Mouse (Mus musculus) lung, postnatal 4 days (tissue): ENCODE measurements around the gene Tmem182.

Source experiments
- DNase-seq, 2 experiments: peaks; one replicate each; pipeline ENCODE4 v3.0.0; 2021

The Tmem182 gene

DNA sequence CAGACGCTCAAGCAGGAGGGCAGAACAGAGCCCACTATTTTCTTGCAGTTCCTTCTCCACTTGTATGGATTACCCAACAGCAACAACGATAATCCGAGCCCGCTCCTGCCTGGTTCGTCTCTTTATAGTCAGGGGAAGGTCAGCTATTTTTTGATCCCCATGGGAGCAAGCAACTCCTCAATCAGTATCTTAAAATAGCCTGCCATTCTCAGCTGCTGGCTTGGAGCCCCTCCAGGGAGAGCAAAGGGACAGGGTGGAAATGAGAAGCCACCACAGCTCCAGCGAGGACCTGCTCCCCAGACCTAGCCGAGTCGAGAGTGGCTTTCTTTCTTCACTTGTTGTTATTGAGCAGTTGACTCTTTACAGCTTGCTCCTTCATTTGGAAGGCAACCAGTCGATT is at the start of gene Tmem182:
Gene Tmem182, plus strand, starts transcription at position 251 of the 400 bp plus-strand sequence.
- no peak for DNase-seq

DNA sequence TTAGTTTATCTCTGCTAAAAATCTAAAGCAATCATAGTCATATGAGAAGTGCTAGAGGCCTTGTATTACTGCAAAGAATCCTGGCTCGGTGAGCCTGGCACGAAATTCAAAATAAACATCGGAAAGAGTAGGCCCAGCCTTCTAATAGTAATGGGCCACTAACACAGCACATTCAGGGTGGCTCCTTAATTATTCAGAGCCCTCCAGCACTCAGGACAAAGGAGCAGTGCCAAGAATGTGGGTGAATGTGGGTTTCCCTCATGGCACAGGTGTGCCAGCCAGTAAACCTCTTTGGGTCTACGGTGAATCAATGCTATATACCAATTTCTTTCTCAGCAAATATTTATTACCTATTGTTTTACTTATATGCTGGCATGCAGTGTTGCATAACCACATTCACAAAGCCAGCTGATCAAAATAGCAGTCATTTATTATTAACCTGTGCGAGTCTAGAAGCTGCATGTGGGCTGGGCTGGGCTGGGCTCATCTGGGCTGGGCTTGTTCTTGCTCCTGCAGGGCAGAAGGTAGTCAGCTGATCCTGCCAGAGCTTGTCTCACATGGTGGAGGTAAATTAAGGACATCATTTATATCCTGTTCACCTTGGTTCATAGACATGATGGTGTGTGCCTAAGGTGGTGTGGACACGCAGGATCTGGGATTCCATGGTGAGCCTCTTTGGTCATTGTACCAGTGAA is 45.5 kb upstream of the Tmem182 start:
- DNase-seq, result no peak

DNA sequence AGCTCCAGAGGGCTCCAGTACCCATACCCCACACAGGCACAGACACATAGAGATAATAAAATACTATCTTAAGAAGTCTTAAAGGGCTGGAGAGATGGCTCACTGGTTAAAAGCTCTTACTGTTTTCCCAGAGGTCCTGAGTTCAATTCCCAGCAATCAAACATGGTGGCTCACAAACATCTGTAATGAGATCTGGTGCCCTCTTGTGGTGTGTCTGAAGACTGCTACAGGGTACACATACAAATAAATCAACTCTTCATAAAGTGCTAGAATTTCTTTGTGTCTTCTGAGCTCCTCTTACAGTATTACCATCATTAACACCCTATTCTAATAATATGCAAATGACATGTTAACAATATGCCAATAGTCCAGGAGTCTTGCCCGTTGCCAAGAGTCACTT is 41.4 kb upstream of the Tmem182 start:
- DNase-seq, result no peak

GRCm38 (mm10) chr1:40764701-40765275 is 40.6 kb upstream of the Tmem182 start:
- no peak for DNase-seq

GRCm38 (mm10) chr1:40765521-40765920 is 39.9 kb upstream of the Tmem182 start:
- no peak for DNase-seq

DNA sequence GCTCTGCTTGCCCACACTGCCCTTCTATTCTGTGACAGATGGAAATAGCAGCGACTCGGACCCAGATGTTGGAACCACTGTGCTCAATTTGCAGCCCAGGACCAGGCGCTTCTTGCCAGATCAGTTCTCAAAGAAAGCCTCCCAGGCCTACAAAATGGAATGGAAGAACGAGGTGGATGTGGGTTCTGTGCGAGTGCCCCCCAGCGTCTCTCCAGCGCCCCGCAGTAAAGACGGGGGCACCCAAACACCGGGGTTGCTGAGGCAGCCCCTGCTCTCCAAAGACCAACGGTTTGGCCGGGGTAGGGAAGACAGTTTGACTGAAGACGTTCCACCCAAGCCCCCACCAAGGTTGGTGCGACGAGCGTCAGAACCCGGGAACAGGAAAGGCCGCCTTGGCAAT is 37.8 kb upstream of the Tmem182 start:
- no peak for DNase-seq

DNA sequence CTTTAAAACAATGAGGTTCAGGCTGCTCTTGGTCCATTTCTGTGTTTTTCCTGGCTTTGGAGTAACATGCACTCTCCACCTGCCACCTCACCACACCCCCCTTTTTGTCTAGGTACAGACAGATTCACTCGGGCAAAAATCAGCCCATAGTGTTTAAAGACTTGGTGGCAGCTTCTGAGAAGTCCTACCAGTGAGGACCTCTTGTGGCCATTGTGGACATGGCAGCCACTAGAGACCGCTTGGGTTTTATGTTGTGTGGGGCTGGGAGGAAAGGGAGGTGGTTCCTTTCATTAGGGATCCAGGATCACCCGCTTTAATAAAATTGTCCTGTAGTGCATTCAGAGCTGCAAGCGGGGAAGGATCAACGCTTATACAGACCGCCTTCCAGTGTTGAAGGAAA is 36.8 kb upstream of the Tmem182 start:
- DNase-seq, result peak in 1 of 2 experiments; percentile 44

- no peak for DNase-seq
Observed at GRCm38 (mm10) chr1:40769331-40769894, 36.0 kb upstream of the Tmem182 start.

GRCm38 (mm10) chr1:40771196-40771970 is 34.0 kb upstream of the Tmem182 start:
- DNase-seq, result no peak

DNA sequence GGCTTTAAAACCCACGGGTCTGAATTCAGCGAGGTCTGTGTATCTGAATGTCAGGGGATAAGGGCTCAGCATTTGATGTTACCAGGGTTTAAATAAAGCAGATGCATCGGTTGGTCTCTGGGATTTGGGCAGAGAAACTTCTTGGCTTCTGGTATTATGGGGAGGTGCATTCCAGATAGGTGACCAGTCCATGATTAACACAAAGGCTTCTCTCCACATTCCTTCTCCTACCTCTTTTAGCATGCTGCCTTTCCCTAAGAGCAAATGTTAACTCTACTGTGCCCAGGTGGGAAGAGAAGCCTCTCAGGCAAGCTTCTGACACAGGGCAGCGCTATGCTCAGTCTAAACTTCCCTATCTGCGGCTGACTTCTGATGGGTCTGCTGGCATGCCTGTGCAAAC is 32.2 kb upstream of the Tmem182 start:
- no peak for DNase-seq

- no peak for DNase-seq
Observed at GRCm38 (mm10) chr1:40774040-40774439, 31.4 kb upstream of the Tmem182 start.

GRCm38 (mm10) chr1:40776102-40776501 is 29.3 kb upstream of the Tmem182 start:
- no peak for DNase-seq

- no peak for DNase-seq
Observed at GRCm38 (mm10) chr1:40776763-40777162, 28.6 kb upstream of the Tmem182 start.

- DNase-seq, result no peak
Observed at GRCm38 (mm10) chr1:40783450-40783849, 22.0 kb upstream of the Tmem182 start.

GRCm38 (mm10) chr1:40784306-40784705 is 21.1 kb upstream of the Tmem182 start:
- DNase-seq, result no peak

DNA sequence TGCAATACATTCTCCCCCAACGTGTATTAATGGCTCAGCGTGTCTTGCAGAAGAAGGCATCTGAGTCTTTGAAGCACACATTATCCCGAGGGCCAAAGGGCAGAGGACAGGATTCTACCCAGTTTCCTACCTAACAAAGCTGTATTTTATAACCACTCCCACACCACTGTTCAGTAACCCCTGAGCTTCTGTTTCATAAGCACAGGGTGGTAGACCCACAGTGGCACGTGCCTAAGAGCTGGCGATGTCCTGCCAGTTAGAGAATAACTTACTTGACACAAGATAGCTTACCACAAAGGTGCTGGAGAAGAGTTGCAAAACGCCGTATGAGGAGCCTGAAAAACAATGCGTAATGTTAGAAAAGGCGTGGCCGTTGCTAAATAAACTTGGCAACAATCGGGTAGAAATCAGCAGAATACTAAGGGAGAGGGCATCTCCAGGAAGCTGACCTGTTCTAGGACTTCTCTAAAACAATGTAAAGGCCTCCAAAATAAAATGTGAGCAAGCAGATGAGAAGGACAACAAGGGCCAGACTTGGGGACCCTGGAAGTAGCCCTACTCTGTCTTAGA is 19.4 kb upstream of the Tmem182 start:
- no peak for DNase-seq

DNA sequence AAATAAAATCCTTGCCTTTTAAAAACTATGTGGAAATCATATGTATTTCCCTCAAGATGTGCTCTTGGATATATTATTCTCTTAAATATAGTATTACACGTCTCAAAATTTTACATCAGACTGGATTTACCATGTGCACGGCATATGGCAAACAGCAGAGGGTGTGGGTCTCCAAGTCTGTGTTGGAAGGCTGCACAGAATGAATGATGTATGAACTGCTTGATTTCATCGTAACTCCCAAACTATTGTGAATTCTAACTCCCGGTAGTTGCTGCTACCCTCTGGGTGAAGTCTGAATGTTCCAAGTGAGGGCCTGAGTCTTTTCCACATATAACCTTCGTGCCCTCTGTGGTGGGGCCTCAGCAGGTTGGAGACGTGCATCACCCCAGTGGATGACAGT is 16.4 kb upstream of the Tmem182 start:
- no peak for DNase-seq

GRCm38 (mm10) chr1:40789666-40790233 is 15.7 kb upstream of the Tmem182 start:
- no peak for DNase-seq

DNA sequence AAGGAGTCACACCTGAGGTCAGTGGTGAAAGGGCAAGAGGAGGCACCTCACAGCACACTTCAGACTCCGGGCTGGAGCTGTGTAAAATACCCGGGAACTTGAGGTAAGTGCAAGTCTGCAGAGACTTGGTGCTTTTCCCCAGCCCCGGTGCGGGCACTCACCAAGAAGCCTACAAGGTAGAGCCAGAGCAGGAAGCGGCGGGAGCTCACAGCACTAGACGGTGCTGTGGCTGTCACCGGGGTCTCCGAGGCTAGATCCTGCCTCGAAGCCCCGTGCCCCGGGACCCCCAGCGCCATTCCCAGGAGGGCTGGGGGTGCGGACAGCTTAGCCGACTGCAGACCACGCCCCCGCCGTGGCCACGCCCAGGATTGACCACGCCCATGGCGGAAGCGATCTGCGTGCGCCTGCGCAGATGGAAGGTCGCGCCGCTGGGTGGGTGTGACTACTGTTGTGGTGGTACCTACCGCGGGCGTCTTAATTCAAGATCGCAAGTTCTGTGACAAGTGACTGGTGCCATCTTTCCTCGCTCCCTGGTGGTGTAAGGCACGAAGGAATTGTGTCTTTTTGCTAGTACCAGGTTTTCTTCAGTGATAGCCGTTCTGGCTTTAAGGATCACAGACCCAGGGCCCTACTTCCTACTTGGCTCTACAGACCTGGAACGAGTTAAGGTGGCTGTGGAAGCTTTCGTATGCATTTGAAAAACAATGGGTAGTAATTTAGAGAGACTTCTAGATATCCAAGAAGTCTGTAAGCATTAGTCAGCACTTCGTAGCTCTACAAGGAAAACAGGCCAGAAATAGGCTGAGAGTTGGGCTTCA is 14.9 kb upstream of the Tmem182 start, which contains the start of gene Mfsd9:
Gene Mfsd9, minus strand, starts transcription at position 364 of the 818 bp plus-strand sequence.
- peak; percentile 91 to 95 for DNase-seq

DNA sequence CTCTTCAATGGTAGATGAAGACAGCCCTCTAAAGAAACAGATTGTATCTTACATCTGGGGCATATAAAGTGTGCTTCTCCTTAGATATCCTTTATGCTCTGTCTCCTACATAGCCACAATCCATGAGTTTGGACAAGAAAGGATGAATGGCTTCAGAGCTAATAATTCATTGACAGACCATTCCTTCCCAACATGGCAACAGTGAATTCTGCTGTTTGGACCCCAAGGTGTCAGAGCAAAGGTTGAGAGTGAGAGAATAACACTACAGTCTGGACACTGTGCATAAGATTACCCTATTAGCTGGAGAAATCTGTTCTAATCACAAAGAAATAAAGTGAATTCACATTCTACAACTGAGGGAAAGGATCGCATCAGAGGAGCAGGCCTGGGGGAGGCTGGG is 9.9 kb upstream of the Tmem182 start:
- DNase-seq, result no peak

- peak; percentile 29 to 65 for DNase-seq
Observed at GRCm38 (mm10) chr1:40797348-40797747, 8.1 kb upstream of the Tmem182 start.

GRCm38 (mm10) chr1:40799121-40799520 is 6.3 kb upstream of the Tmem182 start:
- DNase-seq, result no peak
